Mouse (Mus musculus) testis, postnatal 14 days (tissue): ENCODE data around the gene Sap30l.
"Not testable (repeated sequence)": the region's sequence is repeated elsewhere in the genome, so short reads cannot be mapped to it uniquely, and the experiment has no call there.

ENCODE experiments used
- DNase-seq: peaks from one replicate; pipeline ENCODE4 v3.0.0; 2021; ENCODE audit warnings: low spot score

Gene Sap30l

DNA sequence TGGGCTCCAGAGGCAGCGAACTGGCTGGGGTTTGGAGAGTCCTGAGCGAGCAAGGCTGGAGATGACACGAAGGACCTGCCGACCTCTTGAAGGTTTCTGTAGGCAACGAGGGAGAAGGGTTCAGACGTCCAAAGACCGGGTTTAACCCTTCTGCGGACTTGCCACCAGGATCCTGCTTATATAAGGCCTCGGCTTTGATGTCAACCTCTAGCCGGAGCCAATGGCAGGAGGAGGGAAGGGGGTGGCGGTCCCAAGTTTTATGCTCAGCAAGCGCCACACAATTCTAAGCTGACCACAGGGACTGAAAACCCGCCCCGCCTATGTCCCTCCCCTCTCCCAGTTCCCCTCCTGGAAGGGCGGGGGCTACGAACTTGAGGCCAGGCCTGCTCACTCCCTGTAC lies 30.4 kb downstream of the Sap30l start:
- DNase-seq: no peak

DNA sequence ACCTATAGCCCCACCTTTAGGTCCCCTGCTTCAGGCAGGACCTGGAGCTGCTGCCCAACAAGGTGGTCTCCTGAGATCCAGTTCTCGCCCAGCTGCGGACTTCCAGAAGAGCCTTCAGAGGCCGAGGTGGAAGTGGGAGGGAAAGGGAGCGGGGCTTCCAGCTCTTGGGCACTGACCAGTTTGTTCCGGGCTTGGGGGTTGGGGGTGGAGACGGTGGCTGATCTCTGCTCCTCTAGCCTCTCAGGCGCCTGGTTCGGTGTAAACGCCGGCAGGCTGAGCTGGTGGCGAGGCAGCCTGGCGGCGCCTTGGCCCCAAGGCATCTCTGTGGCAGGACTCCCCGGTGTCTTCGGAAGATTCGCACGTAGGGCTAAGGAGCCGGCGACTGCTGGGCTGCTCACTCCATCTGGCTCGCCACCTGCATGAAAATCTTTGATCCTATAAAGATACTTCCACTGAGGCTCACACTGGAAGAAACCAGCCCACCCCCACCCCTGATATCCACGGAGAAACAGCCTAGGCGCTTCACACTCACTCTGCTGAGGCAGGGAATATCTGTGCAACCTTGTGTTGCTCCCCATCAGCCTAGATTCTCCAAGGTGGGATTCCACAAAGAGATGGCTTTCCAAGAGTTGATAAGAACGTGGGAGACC lies 31.2 kb downstream of the Sap30l start, which contains the start of gene Hand1:
Hand1 (minus strand) TSS at position 267 of the 650 bp plus-strand sequence.
- DNase-seq: no peak

DNA sequence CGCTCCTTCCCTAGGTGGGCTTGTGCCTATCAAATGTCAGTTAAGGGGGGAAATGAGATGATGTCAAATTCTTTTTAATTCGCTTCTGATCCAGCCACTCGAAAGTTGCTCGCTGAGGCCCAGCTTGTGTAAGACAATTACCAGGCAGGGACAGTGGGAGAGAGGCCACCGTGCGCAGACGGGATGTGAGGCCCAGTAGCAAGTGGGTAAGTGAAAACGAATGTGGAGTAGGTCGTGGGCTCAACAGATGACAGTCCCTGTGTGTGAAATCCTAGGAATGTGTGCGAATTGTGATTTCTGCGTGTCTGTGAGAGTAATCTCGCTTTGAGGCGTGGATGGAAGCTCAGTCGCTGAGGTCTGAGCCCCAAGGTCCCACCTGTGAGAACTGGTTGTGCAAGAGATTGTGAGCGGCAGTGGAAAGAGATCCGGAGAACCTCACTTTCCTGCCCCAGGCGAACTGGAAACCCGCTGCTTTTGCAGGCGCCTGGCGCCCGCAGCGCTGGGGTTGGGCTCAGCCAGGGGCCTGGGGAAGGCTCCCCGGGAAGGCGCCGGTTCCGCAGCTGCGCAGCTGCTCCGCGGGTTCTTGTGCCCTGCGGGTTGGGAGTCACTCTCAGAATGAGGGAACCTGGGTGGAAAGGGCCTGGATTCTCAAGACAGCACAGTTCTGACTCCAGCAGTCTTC lies 32.0 kb downstream of the Sap30l start:
- no peak for DNase-seq

DNA sequence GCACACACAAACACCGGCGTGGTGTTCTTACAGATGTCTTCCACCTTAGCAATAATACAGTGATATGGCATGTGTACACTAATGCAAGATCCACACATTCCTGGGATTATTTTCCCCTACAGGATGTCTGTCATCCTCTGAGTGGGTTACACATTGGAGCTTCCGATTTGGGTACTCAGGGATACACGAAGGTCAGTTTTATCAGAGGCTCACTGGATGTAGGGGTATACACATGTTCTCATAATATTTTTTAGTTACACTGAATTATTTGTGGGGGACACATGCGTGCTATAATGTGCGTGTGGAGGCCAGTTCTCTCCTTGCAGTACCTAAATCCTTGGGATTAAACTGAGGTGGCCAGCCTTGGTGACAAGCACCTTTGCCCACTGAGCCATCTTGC lies 32.6 kb downstream of the Sap30l start:
- DNase-seq: no peak

DNA sequence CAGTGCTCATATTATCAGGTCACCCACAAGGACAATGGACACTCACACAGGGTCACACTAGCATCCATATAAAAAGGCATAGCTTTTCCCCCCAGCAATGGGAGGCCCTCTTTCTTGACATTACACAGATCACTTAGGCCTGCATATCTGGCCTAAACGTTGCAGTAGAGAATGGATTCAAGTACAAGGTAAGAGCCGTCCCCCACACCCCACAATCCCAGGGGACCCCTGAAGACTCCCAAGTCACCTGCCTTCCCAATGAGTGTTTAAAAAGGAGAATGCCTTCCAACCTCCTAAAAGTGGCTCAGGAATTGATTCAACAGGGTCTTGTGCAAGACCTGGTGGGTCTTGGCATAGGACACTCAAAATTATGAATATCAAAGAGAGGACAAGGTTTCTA lies 33.9 kb downstream of the Sap30l start:
- DNase-seq: no peak

DNA sequence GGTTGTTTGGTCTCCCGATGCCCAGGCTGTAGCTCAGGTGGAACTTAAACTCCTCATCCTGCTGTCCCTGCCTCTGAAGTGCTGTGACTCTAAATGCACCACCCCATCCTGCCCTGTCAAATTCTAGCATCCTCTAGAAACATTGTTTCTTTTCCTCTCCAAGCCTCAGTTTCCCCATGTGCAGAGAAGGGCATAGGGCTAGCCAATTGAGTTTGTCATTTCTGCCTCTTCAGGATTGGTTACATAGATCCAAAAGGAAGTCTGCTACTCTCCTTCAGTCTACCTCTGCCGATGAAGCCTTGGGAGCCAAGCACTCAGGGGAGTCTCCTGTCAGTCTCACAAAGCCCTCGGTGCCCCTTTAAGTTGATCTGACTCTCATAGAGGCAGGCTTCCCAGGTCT lies 34.5 kb downstream of the Sap30l start:
- DNase-seq: no peak

DNA sequence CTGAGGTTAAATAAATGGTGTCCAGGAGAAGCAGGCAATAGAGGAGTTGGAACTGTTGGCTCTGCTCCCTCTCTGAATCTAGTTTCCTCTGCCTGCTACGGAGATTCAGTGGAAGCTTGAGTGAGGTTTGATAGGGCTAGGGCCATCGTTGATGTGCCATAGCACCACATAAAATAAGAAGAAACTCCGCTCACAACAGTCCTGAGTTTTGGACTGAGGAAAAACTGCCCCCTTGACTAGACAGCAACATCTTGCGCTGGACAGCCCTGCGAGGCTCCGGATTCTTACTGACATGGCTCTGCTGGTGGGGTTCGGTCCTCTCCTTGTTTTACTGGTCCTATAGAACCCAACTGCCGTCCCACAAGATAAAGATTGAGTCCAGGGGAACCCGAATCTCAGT lies 35.0 kb downstream of the Sap30l start:
- no peak for DNase-seq

DNA sequence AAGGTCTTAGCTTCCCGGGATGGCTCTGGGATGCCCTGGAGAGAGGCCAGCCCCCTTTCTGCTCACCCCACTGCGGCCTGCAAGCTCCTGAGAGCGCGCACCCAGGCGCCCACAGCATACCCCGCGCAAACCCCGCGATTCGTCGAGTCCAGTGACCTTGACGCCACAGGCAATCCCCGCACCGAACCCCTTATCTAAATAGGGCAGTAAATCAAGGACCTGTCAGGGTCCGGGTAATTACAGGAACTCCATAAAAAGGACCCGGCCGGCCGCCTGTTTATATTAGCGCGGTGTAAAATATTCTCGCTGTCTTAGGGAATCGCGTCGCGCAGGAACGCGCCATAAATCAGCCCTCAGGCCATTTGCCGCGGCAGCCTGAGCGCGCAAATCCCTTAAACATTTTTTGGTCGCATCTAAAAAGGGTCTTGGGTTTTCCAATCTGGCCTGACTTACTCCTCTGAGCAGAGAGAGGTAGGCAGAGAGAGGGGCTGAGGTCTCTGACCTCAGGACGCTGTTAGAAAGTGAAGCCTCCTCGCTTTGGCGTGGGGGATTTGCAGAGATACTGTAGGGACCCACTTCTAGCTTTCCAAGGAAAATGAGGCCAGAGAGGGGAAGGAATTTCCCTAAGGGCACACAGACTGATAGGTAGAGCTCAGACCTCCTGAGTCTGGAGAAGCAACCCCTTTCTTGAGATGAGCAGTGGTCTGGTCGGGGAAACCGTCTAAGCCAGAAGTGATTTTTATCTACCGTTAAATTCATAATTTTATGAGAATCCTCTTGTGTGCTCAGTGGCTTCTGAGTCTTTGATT lies 35.6 kb downstream of the Sap30l start:
- no peak for DNase-seq

DNA sequence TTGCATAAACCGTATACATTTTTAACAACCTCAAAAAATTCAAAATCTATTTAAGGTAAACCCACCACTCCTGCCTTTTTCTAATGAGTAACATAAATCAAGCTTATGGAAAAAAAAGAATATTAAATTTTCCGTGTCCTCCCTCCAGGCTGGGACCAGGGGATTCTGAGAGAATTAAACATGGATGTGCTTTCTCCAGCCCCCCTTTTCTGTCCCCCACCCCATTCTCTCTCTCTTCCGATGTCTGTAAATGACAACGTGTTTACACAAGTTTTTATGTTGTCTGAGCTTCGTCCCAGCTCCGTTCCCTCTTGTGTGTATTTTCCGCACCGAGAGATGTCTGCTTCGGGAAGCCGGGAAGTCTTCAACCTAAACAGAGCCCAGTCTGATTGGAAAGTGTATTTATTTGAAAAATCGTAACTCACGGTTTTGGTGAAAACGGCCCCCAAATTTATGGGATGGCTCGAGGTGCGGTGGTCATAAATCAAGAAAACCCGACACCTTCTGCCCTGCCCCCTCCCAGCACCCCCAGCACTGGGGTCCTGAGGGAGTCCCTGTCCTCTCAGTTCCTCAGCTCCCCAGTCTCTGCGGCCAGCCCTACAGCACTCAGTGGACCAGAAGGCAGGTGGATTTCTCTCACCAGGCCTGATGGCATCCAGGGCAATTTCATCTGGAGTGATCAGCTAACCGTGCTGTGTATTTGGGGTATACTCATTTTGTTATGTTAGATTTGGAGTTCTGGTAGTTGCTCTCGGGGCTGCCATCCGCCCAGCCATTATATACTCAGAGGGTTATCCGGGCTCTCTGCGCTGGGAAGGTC lies 36.6 kb downstream of the Sap30l start:
- no peak for DNase-seq

DNA sequence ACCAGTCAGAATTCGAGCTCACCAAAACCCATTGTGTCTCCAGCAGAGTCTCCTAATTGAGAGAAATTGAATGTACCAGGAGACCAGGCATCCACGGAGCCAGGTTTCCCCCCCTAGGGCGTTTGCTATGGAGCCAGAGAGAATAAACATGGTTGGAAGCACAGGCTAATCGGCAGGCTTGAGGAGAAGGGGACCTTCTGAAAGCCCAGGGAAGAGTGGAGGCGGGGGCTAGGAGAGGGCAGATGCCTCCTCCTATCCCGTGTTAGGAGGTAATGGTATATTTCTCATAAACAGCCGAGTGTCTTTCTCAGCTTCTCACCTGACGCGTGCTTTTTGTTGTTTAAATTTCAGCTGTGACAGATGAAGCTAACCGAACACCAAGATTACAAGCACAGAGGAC lies 39.5 kb downstream of the Sap30l start:
- DNase-seq: no peak

DNA sequence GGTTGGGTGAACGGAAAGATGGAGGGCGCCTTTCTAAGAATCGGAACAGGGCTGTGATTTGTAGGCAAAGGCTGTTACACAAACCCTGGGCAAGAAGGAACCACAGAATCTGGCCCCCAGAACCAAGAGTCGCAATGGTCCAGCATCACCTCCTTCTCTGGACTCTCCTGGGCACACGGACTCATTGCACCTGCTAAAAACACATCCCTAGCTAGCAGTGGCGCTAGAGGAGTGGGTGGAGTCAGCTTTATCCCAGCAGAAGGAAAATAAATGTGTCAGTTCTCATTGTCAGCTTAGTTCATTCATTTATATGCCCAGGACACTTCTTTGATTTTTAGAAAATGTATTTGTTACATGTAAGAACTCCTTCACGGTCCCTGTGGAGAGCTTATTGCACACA lies 40.0 kb downstream of the Sap30l start:
- no peak for DNase-seq

DNA sequence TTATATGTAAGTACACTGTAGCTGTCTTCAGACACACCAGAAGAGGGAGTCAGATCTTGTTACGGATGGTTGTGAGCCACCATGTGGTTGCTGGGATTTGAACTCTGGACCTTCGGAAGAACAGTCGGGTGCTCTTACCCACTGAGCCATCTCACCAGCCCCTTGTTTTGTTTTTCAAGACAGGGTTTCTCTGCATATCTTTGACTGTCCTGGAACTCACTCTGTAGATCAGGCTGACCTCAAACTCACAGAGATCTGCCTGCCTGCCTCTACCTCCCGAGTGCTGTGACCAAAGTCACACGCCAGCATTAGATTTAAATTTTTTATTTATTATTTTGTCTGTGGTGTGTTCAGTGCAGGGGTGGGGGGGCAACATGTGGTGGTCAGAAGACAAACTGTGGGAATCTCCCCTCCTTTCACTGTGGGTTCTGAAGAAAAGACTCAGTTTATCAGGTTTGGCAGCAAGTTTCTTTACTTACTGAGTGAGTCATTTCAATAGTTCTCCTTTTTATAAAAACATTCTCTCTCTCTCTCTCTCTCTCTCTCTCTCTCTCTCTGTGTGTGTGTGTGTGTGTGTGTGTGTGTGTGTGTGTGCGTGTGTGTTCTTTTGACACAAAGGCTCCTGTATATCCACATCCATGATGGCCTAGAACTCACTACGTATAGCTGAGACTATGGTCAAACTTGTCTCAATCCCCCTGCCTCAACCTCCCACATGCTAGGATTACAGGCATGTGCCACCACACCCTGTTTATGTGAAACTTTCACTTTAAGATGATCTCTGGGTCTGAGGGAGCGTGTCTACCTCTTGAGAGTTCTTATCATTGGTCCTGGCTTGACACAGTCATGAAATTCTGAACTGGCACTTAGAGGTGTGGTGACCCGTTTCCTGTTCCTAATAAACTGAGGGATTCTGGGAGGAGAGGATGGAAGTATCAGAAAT lies 45.3 kb downstream of the Sap30l start:
- DNase-seq: not testable (repeated sequence)

DNA sequence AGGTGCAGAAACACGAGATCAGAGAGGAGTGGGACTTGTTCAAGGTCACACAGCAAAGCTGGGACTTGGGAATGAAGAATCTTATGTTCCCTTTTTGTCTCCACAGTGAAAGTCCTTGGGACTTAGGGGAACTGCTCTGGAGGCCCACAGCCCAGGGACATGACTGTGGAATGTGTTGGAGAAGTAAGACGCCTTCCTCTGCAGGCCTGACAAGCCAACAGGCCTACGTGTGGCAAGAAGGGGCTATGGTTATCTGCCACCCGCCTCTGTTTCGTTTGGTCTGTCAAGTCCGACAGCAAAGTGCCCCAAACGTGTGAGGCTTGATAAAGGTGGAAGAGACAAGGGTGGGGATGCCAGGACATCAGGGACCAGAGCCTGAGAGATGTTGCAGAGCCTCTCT lies 46.0 kb downstream of the Sap30l start:
- DNase-seq: no peak

DNA sequence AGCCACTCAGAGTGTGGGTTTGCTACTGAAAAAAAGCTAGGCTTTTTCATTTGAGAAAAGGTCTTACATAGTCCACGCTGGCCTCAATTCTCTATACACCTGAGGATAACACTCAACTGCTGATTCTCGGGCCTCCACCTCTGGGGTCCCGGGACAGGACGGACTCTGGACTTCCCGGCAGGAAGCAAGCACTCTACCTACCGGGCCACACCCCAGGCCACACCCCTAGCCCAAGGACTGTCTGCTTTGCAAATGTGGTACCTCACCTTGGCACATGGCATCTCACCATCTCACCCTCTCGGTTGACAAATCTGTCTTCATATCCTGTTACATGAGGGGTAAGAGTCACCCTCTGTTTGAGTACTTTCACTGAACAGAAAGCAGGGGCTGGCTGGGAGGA lies 48.9 kb downstream of the Sap30l start:
- no peak for DNase-seq

DNA sequence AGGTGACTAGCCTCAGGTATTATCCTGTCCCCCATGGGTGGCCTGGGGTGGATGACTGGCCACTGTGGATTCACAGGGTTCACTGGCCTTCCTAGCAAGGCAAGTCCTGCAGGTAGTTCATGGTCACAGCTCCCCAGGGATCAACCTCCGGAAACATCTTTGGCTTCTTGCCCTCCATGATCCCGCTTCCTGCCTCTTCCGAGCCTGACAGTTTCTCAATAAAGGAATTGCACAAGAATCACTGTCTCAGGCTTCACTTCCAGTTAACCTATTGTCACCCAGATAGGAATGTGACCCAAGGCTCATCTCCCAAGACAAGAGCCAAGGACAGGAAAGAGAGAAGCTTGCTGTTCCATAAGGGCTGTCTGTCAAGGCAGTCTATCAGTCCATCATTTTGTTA lies 49.5 kb downstream of the Sap30l start:
- no peak for DNase-seq

DNA sequence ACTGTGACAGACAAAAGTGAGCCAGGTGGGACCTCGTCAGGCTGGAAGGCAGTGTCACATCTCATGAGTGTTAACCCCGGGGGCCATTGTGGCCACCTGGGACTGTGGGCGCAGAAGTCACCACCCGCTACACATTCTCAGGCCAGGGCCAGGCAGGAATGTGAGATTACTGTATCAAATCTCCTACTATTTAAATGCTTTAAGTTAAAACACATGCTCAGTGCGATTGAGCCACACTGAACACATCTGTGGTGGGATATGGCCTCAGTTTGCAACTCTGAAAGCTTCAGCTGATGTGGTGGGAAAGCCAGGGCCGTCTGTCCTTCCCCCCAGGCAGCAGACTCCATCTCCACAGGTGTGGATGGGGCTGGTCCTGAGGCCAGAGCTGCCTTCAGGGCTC lies 52.1 kb downstream of the Sap30l start:
- DNase-seq: no peak

DNA sequence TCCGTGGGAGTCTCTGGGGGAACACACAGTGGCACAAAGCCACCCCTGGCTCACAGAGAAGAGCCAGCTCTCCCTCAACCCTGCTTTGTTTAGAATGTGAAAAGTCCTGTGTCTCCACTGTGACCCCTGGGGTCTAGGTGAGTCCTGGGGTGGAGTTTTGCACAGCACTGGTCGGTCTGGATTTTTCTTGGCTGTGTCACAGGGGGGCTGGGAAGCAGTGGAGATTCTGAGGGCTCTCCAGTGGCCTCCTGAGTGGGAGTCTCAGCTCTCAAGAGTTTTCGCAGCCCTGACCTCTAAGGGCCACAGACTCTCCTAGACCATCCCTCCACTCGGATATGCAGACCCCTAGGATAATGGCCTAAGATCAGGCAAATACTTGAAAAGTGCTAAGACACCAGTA lies 56.3 kb downstream of the Sap30l start:
- no peak for DNase-seq
